Mouse (Mus musculus): ENCODE measurements around the gene Elk3.

The Elk3 gene

GRCm38 (mm10) chr10:93267509-93267908 lies 43.4 kb downstream of the Elk3 start:
- DNase-seq (ENCODE audit: low spot score), result no peak

DNA sequence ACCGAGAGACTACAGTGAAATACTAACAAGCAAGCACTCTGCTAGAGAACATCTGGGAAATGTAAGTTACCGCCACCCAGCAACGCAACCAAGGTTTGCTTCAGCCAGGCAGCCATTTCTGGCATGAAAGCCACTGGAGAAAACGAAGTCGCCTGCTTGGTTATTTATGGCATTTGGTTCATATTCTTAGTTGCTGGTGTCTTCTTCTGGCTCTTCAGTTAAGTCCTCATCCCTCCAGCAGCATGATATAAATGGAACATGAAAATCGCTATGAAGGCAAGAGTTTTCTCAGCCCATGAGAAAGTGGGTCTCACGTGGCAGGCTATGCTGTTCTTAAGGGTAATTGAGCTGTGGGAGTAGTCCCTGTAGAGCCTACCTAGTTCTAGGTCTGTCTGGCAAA lies 44.4 kb downstream of the Elk3 start:
- DNase-seq (ENCODE audit: low spot score), result no peak

GRCm38 (mm10) chr10:93265833-93266232 lies 45.1 kb downstream of the Elk3 start:
- DNase-seq (ENCODE audit: low spot score), result no peak

- no peak for DNase-seq (ENCODE audit: low spot score)
Observed at GRCm38 (mm10) chr10:93264001-93264400, 46.9 kb downstream of the Elk3 start.

DNA sequence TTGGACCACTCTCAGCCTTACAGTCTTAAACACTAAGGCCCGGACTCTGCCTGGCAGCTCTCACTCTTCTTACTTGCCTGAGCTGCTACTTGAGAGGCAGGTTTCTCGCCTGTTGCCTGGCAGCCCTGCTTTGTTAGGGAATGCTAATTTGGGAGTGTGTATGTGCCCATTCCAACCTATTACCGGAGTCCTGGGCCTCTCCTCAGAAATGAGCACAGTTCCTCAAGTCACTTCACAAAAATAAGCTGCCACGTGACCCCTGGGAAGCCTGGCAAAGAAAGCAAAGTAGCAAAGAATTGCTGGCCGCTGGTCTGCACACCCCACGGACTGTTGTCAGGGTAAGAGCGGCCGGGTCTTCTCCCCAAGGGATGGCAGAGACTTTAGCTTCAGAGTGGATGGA lies 47.5 kb downstream of the Elk3 start:
- DNase-seq (ENCODE audit: low spot score), result no peak

- DNase-seq (ENCODE audit: low spot score), result no peak
Observed at GRCm38 (mm10) chr10:93261981-93262499, 48.9 kb downstream of the Elk3 start.

- DNase-seq (ENCODE audit: low spot score), result no peak
Observed at GRCm38 (mm10) chr10:93261132-93261980, 49.6 kb downstream of the Elk3 start.

GRCm38 (mm10) chr10:93259826-93260225 lies 51.1 kb downstream of the Elk3 start:
- DNase-seq (ENCODE audit: low spot score), result no peak

GRCm38 (mm10) chr10:93255294-93255693 lies 55.6 kb downstream of the Elk3 start:
- DNase-seq (ENCODE audit: low spot score), result no peak

- DNase-seq (ENCODE audit: low spot score), result no peak
Observed at GRCm38 (mm10) chr10:93253156-93253555, 57.8 kb downstream of the Elk3 start.

GRCm38 (mm10) chr10:93252661-93253060 lies 58.3 kb downstream of the Elk3 start:
- no peak for DNase-seq (ENCODE audit: low spot score)

DNA sequence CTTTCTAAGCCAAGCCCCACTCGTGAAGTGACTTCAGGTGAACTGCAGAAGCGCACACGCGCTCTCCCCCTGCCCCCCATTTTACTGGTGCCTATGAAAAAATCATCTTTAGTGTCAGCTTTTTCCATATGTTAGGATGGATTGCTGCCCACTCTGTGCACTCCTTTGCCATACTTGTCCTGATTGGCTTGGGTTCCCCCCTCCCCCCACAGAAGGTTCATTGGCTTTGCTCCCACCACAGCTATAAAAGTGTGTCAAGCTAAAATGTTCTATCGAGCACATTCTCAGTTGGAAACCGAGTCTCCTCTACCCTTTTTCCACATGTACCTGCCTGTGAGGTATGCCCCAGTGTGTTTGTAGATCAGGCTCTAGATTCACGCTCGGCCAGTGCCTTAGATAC lies 59.5 kb downstream of the Elk3 start:
- DNase-seq (ENCODE audit: low spot score), result no peak

DNA sequence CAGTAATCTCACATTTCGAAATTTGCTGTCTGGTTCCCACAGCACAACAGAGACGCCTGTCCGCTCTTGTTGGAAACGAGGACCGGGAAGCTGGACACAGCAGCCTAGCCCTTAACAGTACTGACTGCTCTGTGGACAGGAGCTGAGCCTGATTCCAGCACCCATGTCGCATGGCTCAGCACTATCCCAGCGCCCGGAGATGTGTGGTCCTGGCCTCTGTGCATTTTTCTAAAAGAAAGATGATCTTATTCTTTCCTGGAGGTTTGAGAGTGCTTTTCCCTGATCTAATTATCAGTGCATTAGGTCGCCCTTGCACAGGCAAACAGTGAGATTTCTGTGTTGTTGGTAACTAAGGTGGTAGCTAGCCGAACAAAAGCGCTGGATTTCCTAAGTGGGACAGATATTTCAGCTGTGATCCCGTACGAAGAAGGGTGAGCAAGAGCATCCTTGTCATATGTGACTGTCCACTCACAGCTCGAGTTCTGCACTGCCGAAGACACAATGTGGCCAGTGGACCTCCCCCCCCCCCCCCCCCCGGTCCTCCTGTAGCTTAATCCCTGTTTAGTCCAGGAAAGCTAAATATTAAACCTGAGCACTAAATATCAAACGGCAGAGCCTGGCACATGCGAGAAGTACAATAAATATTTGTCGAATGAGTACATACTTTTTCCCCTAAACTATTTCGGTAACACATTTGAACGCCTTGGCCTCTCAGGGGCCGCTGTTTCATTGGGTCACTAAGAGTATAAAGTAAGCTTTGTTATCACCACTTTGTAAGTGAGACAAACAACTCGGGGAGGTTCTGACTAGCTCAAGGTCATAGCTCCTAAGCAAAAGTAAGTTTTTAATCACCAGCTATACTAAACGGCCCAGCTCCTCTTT lies 60.3 kb downstream of the Elk3 start:
- DNase-seq (ENCODE audit: low spot score), result no peak

DNA sequence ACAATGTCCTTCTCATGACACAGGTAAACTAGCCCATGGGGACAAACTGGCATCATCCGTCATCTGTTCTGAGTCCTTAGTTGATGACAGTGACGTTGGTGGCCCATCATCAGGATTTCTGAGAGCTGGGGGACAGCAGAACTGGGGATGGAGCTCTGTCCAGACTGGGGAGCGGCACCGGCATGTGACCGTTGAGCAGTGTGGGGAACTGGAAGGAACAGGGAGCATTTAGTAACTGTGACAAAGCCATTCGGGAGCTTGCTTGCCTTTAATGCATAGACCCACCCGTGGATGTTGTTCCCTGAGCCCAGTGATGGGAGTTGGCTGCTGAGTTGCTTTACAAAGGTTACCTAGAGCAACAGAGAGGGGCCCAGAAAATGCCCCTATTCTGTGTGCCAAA lies 61.0 kb downstream of the Elk3 start:
- no peak for DNase-seq (ENCODE audit: low spot score)

DNA sequence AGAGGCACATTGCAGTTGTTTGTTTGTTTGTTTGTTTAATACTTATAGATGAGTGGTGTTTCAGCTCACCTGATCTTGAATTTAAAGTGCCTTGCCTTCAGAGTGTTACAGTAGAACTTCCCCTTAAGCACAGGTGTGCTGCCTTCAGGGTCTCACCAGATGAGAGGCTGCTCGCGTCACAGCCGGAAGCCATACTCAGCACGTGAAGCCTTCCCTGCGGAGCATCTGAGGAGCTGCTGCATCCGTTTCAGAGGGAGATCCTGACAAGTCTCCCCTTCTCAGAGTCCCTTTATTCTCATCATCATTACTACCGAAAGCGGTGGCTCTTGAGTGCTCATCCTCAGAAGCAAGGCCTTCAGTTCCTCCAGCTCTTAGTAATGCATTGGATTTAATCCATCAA lies 62.5 kb downstream of the Elk3 start:
- DNase-seq (ENCODE audit: low spot score), result no peak

- DNase-seq (ENCODE audit: low spot score), result no peak
Observed at GRCm38 (mm10) chr10:93247902-93248301, 63.0 kb downstream of the Elk3 start.

GRCm38 (mm10) chr10:93247422-93247821 lies 63.5 kb downstream of the Elk3 start:
- no peak for DNase-seq (ENCODE audit: low spot score)

DNA sequence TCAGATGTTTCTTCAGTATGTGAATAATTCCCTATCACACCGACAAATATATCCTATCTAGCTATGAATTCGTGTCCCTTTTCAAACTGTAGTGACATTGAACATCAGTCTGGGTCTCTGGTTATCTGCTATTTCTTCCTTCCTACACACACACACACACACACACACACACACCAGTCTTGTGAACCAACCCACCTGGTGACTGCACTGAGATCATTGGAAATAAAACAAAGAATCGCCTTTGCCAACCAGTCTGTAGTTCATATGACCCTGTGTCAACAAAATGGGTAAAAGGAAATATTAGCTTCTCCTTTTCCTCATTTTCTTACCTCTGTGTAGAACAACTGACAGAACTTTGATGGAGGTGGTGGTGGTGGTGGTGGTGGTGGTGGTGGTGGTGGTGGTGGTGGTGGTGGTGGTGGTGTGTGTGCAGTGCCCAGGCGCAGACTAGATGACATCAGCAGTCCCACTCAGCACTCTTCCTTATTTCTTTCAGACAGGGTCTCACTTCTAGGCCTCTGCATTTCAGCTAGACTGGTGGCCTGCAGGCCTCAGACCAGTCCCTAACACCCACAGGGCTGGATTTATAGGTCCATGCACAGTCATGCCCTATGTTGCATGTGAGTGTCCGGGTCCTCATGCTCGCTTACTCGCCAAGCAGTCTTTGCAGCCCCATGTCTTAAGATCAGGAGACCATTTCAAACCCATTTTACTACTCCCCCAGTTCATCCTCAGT lies 64.6 kb downstream of the Elk3 start:
- no peak for DNase-seq (ENCODE audit: low spot score)

DNA sequence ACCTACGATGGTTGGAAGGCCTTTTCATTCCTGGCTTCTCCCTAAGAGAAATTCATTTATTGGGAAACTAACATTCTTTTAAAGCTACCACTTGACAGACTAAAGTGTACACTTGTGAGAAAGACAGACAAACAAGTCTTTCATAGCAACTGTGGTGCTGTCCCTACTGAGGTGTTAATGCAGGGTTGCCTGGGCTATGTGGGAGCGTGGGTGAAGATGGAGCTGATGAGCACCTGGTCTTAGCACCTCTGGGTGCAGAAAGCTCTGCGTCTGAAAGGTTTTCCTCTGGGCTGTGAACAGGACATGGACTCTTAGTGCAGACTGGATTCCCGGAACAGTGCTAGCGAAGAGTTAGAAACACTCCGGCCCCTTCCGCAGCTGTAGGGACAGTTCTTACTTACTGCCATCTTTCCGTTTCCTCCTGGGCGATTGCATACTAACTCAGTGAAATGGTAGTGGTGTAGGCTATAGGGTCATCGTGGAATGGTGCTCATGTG lies 66.7 kb downstream of the Elk3 start:
- DNase-seq (ENCODE audit: low spot score), result no peak

GRCm38 (mm10) chr10:93242861-93243260 lies 68.1 kb downstream of the Elk3 start:
- no peak for DNase-seq (ENCODE audit: low spot score)

DNA sequence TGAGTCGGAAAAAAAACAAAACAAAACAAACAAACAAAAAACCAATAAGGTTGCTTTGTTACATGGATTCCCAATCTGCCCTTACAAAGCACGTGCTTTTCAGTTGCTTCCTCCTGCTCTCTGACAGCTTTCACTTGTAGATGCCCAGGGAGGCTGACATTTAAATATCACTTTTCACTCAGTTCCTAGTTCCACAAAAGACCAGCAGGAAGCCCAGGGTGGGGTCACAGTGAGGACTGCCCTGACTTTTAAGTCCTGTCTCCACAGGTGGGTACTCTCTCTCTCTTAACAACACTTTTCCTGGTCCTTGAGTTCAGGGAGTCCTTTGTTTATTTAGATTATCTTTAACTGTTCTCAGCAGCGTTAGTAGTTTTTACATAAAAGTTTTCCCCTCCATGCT lies 68.7 kb downstream of the Elk3 start:
- DNase-seq (ENCODE audit: low spot score), result no peak

DNA sequence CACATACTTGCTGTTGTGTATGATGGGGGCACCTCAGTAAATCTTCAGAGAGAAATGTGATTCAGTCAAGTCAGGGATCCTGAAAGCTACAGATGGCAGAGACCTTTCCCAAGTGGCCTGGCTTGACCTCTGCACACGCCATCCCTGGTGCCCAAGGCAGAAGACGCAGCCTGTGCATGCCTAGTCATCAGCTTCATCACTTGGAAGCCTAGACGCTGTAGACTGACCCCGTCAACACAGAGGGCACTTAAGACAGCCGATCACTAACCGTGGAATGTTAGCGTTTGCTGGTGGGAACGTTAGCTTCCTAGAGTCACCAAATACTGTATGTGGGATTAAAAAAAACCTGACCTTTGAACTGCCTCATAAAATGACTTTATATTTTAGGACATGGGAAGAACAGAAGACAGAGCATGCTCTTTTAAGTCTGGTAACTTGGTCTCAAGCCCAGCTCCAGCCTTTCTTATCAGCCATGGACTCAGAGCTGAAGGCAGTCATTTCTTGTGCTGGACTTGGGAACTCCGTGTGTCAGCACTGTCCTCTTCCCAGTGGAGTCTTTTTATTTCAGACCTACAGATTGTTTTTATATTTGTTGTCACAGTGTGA lies 71.6 kb downstream of the Elk3 start:
- no peak for DNase-seq (ENCODE audit: low spot score)

Data from urinary bladder, postnatal 10 days (tissue).